Mouse (Mus musculus) hindbrain, embryonic 14.5 days (tissue): ENCODE measurements around the gene Blvrb. TPM values are rescaled to one million over a fixed set of nuclear protein-coding genes. Genes with fewer than 3 reads are reported as not detected.

Experiments
- ATAC-seq: fragments of 200-750 bp; cut with Nextera tagmentation; 2 replicates; pipeline ENCODE4 v1.8.0; 2017; ENCODE audit warnings: moderate number of reproducible peaks, mild to moderate bottlenecking, moderate TSS enrichment, moderate library complexity; ENCODE audit not compliant: low FRiP score
- DNase-seq: peaks from one replicate; pipeline ENCODE4 v3.0.0-alpha.2; 2015; ENCODE audit warnings: low spot score
- H3K27ac ChIP-seq: fragments of 300-500 bp; sonication (generic); 2 replicates; pipeline ENCODE4 v1.5.1; 2014; ENCODE audit warnings: mild to moderate bottlenecking, moderate library complexity
- H3K27me3 ChIP-seq: fragments of 300-500 bp; sonication (generic); 2 replicates; pipeline ENCODE4 v1.6.1; 2014; ENCODE audit warnings: mild to moderate bottlenecking, low read length, mixed read lengths; ENCODE audit not compliant: control insufficient read depth, insufficient read depth
- H3K36me3 ChIP-seq: fragments of 300-500 bp; sonication (generic); replicated peaks from 2 replicates; pipeline ENCODE4 v1.6.1; 2014; ENCODE audit not compliant: control insufficient read depth, insufficient read depth
- H3K4me1 ChIP-seq: fragments of 300-500 bp; sonication (generic); replicated peaks from 2 replicates; pipeline ENCODE4 v1.6.1; 2014; ENCODE audit warnings: antibody characterized with exemption, low read length, mixed read lengths; ENCODE audit not compliant: control insufficient read depth, insufficient read depth
- H3K4me2 ChIP-seq: fragments of 300-500 bp; sonication (generic); replicated peaks from 2 replicates; pipeline ENCODE4 v1.6.1; 2014; ENCODE audit warnings: mild to moderate bottlenecking, moderate library complexity
- H3K4me3 ChIP-seq: fragments of 300-500 bp; sonication (generic); replicated peaks from 2 replicates; pipeline ENCODE4 v1.5.1; 2014; ENCODE audit warnings: mild to moderate bottlenecking, low read length
- H3K9ac ChIP-seq: fragments of 300-500 bp; sonication (generic); 2 replicates; pipeline ENCODE4 v1.6.1; 2014
- H3K9me3 ChIP-seq: fragments of 300-500 bp; sonication (generic); 2 replicates; pipeline ENCODE4 v1.6.1; 2016; ENCODE audit warnings: low read length; ENCODE audit not compliant: control insufficient read depth
- WGBS: fragments of 180-500 bp; shearing (Covaris S2); extraction: QIAGEN DNeasy Blood & Tissue Kit; methylation state at CpG from one replicate; pipeline ENCODE4 v1.1.7; 2014; 5-methylcytosine and 5-hydroxymethylcytosine counted together
- polyA plus RNA-seq: library from polyadenylated mRNA; unstranded; fragments of >200 nt; fragmentation: Nextera tagmentation; extraction: Ambion mirVana; gene quantifications from 2 replicates; pipeline ENCODE4 v1.2.1, GENCODE M21; 2014

Gene Blvrb
- polyA plus RNA-seq, 1 experiment from 2014 or later = 25.4 TPM

DNA sequence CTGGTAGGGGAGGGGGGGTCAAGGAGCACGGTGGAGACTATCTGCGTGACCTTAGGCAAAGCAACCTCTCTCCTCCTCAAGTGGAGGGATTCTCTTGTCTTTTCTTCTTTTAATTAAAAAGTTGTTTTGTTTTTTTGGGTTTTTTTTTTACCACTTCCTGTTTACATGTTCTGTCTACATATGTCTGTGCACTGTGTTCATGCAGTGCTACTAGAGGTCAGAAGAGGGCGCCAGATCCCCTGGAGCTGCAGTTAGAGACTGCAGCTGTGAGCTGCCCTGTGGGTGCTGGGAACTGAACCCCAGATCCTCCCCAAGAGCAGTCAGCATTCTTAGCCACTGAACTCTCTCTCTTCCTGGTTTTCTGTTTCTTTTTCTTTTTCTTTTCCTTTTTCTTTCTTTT lies 28.7 kb upstream of the Blvrb start:
- no peak for ATAC-seq

DNA sequence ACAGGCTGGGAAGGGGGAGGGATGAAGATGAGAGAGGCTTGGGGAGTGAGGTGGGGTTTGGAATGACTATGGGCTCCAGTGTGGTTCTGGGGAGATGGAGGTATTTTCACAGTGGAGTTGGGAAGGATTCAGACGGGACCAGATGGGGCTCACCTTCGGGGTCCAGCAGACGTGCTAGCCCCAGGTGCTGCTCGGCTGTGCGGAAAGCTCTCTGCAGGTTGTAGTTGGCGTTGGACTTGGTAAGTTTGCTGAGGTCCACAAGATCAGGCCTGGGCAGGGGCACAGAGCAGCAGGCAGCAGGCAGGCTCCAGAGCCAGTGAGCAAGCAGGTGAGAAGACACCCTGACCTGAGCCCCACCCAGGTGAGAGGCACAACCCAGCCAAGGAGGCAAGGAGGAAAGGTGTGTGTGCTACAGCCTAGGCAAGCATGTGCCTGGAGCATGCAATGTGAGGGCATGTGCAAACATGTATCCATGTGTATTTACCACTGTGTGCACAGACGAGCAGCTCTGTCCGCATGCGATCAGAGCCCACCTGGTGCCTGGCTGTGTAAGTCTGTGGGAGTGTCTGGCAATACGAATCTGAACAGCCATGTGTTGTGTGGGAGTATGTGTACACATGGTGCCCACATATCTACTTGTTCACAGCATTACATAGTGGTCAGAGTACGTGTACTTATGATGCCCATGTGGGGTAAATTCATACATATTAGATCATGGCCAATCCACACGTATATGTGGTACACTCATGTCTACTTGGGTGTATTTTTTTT lies 24.0 kb upstream of the Blvrb start:
- Histone ChIP-seq H3K4me1 (no peaks in the 10 kb centered on the region), H3K27ac (no peak overlapping the region), H3K4me3 (no peak overlapping the region), H3K9me3 (no peaks in the 10 kb centered on the region), H3K36me3 (peaks cover 15% of the 10 kb centered on the region), H3K27me3 (no peaks in the 10 kb centered on the region; the same call in 1 of the 2 replicates), H3K4me2 (no peak overlapping the region), H3K9ac (no peak overlapping the region)
- ATAC-seq (no peak), DNase-seq (no peak)
- 87% methylated on average over 12 of the region's 12 CpGs for WGBS

More for the DNA sequence above, 28.7 kb upstream of the Blvrb start:
- peaks cover 10% of the 10 kb centered on the region; the same call in 1 of the 2 replicates for H3K36me3 ChIP-seq
- H3K4me1 ChIP-seq = no peaks in the 10 kb centered on the region
- H3K9ac ChIP-seq = no peak overlapping the region
- no peak overlapping the region for H3K4me2 ChIP-seq
- no peaks in the 10 kb centered on the region for H3K9me3 ChIP-seq
- H3K27ac ChIP-seq = no peak overlapping the region
- no peaks in the 10 kb centered on the region for H3K27me3 ChIP-seq
- no peak overlapping the region for H3K4me3 ChIP-seq
- no peak for DNase-seq
- WGBS = 83% methylated on average over 3 of the region's 3 CpGs

DNA sequence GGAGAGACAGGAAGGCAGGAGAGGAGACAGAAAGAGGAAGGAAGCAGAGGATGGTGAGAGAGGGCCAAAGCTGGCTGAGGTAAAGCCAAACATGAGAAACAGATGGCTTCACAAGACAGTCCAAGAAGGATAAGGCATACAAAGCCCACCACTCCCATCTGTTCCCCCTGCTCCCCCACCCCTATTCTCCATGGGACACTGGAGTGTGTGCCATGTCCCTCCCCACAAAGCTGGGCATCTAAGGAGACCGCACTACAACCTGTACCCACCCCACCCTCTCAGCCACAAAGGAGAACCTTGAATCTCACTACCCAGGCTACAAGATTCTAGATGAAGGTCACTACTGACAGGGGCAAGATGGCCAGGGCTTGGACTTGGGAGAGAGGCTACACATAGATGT lies 20.4 kb upstream of the Blvrb start:
- H3K9ac ChIP-seq = no peak overlapping the region
- 88% methylated on average over 1 of the region's 1 CpGs for WGBS
- H3K4me3 ChIP-seq = no peak overlapping the region
- no peak overlapping the region for H3K27ac ChIP-seq
- no peak overlapping the region for H3K4me2 ChIP-seq
- H3K27me3 ChIP-seq = no peaks in the 10 kb centered on the region; the same call in 1 of the 2 replicates
- peaks cover 19% of the 10 kb centered on the region for H3K36me3 ChIP-seq
- ATAC-seq (no peak), DNase-seq (no peak)
- H3K9me3 ChIP-seq = peaks cover 6% of the 10 kb centered on the region; the same call in 1 of the 2 replicates
- no peaks in the 10 kb centered on the region for H3K4me1 ChIP-seq

DNA sequence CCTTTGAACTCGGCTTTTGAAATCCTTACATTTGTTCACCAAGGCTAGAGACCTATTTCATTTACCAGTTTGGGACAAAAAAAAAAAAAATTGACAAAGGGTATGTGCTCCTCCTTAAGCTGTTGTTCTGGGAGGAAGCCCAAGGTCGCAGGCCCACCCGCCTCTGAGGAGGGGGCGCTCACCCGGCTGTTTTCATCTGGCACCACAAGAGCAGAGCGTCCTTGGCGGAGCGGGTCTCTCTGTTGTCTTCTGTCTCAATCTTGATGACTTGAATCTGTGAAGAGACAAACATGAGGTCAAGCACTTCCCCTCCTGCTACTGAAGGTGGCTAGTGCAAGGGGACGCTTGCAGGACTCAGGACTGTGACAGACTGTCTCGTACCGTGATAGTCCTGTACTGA lies 19.8 kb upstream of the Blvrb start:
- Histone ChIP-seq H3K4me3 (no peak overlapping the region), H3K9ac (no peak overlapping the region), H3K27ac (no peak overlapping the region), H3K4me1 (no peaks in the 10 kb centered on the region), H3K36me3 (peaks cover 22% of the 10 kb centered on the region), H3K27me3 (no peaks in the 10 kb centered on the region; the same call in none of the 2 replicates), H3K4me2 (no peak overlapping the region), H3K9me3 (peaks cover 6% of the 10 kb centered on the region; the same call in 1 of the 2 replicates)
- ATAC-seq (no peak), DNase-seq (no peak)
- 85% methylated on average over 11 of the region's 11 CpGs for WGBS

DNA sequence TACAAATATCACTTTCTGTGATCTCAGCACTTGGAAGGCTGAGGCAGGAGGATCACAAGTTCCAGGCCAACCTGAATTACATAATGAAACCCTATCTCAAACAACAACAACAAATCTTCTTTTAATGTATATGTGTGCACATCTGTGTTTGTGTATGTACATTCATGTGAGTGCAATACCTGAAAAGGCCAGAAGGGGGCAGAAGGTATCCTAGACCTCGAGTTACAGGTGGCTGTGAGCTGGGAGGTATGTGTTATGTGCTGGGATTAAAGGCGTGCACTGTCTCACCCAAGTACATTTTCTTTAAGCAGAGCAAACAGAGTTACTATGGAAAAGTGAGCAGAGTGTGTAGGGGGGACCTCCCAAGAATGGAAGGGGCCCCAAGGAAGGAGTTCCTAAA lies 18.6 kb upstream of the Blvrb start:
- H3K4me3 ChIP-seq = no peak overlapping the region
- no peaks in the 10 kb centered on the region for H3K4me1 ChIP-seq
- no peak overlapping the region for H3K27ac ChIP-seq
- H3K9ac ChIP-seq = no peak overlapping the region
- peaks cover 20% of the 10 kb centered on the region for H3K36me3 ChIP-seq
- no peak for ATAC-seq
- DNase-seq = no peak
- H3K27me3 ChIP-seq = peaks cover 8% of the 10 kb centered on the region
- 58% methylated on average over 2 of the region's 2 CpGs for WGBS
- H3K9me3 ChIP-seq = peaks cover 6% of the 10 kb centered on the region; the same call in 1 of the 2 replicates
- no peak overlapping the region for H3K4me2 ChIP-seq

DNA sequence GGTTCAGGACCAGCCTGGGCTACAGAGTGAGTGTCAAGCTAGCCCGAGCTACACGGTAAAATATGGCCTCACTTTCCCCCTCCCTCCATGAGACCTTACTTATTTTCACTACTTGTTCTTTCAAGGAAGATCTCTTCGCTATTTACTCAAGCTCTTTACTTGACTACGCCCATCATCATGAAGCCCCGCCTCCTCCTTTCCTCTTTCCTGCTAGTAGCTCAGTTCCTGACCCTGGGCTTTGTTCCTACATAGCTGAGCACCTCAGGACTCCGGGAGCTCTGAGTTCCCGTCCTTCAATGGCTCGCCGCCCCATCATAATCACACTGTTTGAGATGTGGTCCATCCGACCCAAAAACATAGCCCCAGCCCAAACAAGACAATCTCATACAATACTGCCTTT lies 14.4 kb upstream of the Blvrb start:
- H3K9ac ChIP-seq = no peak overlapping the region
- WGBS = 31% methylated on average over 10 of the region's 10 CpGs
- ATAC-seq (no peak), DNase-seq (no peak)
- H3K9me3 ChIP-seq = peaks cover 6% of the 10 kb centered on the region; the same call in 1 of the 2 replicates
- no peak overlapping the region for H3K4me2 ChIP-seq
- peaks cover 7% of the 10 kb centered on the region; the same call in 1 of the 2 replicates for H3K36me3 ChIP-seq
- H3K4me3 ChIP-seq = no peak overlapping the region
- peaks cover 21% of the 10 kb centered on the region for H3K27me3 ChIP-seq
- H3K27ac ChIP-seq = no peak overlapping the region
- H3K4me1 ChIP-seq = no peaks in the 10 kb centered on the region

DNA sequence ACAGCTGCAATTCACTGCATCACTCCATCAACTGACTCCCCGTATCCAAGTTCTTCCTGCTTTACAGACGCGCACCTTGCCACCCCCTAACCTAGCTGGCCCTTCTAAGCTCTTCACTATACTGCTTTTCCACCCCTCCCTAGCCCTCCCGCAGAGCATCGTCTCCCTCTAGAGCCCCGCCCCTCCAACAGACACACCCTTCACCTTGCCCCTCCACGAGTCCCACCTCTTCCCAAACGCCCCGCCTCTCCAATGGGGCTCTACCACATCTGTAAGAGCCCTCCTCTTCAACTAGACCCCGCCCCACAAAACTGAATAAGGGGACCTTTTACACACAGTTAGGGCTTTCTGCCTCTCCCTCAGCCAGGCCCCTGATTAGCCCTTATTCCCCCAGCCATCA lies 14.0 kb upstream of the Blvrb start:
- H3K4me2 ChIP-seq = no peak overlapping the region
- ATAC-seq (no peak), DNase-seq (no peak)
- H3K9me3 ChIP-seq = peaks cover 6% of the 10 kb centered on the region; the same call in 1 of the 2 replicates
- peaks cover 7% of the 10 kb centered on the region; the same call in 1 of the 2 replicates for H3K36me3 ChIP-seq
- H3K27me3 ChIP-seq = peaks cover 21% of the 10 kb centered on the region
- 12% methylated on average over 10 of the region's 10 CpGs for WGBS
- no peak overlapping the region for H3K4me3 ChIP-seq
- no peak overlapping the region for H3K9ac ChIP-seq
- no peak overlapping the region for H3K27ac ChIP-seq
- H3K4me1 ChIP-seq = no peaks in the 10 kb centered on the region

DNA sequence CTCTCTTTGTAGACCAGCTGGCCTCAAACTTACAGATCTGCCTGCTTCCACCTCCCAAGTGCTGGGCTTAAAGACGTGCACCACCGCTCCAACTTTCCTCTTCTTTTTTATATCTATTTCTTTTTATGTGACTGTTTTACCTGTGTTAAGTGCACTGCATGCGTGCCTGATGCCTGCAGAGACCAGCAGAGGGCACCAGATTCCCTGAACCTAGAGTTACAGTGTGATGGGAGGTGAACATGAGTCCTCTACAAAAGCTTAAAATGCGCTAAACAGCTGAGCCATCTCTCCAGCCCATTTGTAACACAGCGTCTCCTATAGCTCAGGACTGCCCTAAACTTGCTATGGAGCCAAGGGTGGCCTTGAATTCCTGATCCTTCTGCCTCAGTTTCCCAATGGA lies 10.2 kb upstream of the Blvrb start:
- peaks cover 21% of the 10 kb centered on the region for H3K27me3 ChIP-seq
- no peak for ATAC-seq
- WGBS = 61% methylated on average over 5 of the region's 5 CpGs
- H3K4me1 ChIP-seq = no peaks in the 10 kb centered on the region
- no peak overlapping the region for H3K4me2 ChIP-seq
- no peak for DNase-seq
- 0 out of 2 replicates have a peak, but pooled peaks cover 5% of the 10 kb centered on the region for H3K9me3 ChIP-seq
- peaks cover 12% of the 10 kb centered on the region; the same call in 1 of the 2 replicates for H3K36me3 ChIP-seq
- no peak overlapping the region for H3K27ac ChIP-seq
- H3K9ac ChIP-seq = no peak overlapping the region
- H3K4me3 ChIP-seq = no peak overlapping the region

DNA sequence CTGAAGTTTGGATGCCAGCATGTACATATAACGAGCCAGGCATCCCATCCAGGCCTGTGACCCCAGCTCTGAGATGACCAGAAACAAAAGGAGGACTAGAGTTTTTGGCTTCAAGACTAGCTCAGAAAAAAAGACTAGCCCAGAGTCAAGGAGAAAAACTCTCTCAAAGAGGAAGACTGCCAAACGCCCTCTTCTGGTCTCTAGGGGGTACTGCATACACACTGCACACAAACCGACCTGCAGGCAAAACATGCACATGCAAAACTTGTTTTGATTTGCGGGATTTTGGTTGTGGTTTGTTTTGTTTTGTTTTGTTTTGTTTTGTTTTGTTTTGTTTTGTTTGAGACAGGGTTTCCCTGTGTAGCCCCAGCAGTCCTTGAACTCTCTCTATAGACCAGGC lies 7.8 kb upstream of the Blvrb start:
- Histone ChIP-seq H3K9me3 (0 out of 2 replicates have a peak, but pooled peaks cover 5% of the 10 kb centered on the region), H3K36me3 (peaks cover 9% of the 10 kb centered on the region; the same call in 1 of the 2 replicates), H3K4me2 (no peak overlapping the region), H3K9ac (no peak overlapping the region), H3K27ac (no peak overlapping the region), H3K4me1 (no peaks in the 10 kb centered on the region), H3K4me3 (no peak overlapping the region), H3K27me3 (peaks cover 9% of the 10 kb centered on the region)
- ATAC-seq = no peak
- WGBS = 82% methylated on average over 4 of the region's 4 CpGs
- no peak for DNase-seq
